9 mouse cellular contexts compared by ENCODE assay signal in the genomic region with DNA sequence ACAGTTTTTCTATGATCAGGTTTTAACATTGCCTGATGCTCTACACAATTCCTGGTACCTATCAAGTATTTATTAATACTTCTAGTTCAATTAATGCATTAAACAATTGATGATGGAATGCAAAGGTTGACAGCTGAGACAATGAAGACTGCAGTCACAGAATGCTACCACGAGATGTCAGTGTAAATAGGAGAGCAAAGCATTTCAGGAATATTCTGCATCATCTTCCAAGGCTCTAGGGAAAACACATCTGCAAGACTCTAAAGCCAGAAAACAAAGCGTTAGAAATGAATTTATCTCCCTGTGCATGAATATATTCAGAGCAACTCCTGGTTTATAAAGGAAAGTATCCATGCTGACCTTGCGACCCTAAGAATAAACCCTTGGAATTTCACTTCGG.
A peak's percentile ranks its signal among the peaks of the same experiment; 100 is the strongest.
DNase-seq lines count a peak whose midpoint lies in the region; ATAC-seq and TF ChIP-seq lines count a peak whose summit lies in the region.
"Had no signal": no experiment of that assay in that cellular context is flagged by ENCODE, and none has a peak within 500 bp of the region (broad histone marks: within the 10 kb centered on the region; RNA-seq: fewer than 3 reads in every experiment).

No protein-coding gene starts in this region.

- H3K9me3 ChIP-seq in hindbrain, embryonic 14.5 days (ENCODE audit: control insufficient read depth, low read length): no peaks in the 10 kb centered on the region
- H3K9me3 ChIP-seq in hindbrain, embryonic 13.5 days: no peaks in the 10 kb centered on the region
- H3K9me3 ChIP-seq in E14TG2a.4 (ENCODE audit: low read length): no peaks in the 10 kb centered on the region
- H3K9me3 ChIP-seq in midbrain, embryonic 11.5 days (ENCODE audit: control insufficient read depth, low read length): no peaks in the 10 kb centered on the region

- H3K27me3 ChIP-seq in hindbrain, embryonic 14.5 days (ENCODE audit: control insufficient read depth, insufficient read depth, low read length): no peaks in the 10 kb centered on the region
- H3K27me3 ChIP-seq in hindbrain, embryonic 13.5 days: no peaks in the 10 kb centered on the region
- H3K27me3 ChIP-seq in E14TG2a.4 (ENCODE audit: insufficient read depth, low read length): no peaks in the 10 kb centered on the region
- H3K27me3 ChIP-seq in Patski: peaks cover 7% of the 10 kb centered on the region
- no peaks in the 10 kb centered on the region for H3K27me3 ChIP-seq in midbrain, embryonic 11.5 days (ENCODE audit: control insufficient read depth, insufficient read depth, low read length)

- intact Hi-C loops in gastrocnemius, postnatal 36 days (cut with DNase I): loop anchor here (2.0 to 10.0 kb wide), 4 partner anchors 101 to 926 kb away; no protein-coding TSS in a partner anchor

- in situ Hi-C loops in Patski (cut with MboI; ENCODE audit: low pct_unique_long_range_greater_than_20kb): loop anchor here (5.0 kb wide), 1 partner anchor 211 kb away; the partner anchor contains the start of gene Trib2

- H3K27ac ChIP-seq in hindbrain, embryonic 14.5 days: no peak overlapping the region
- H3K27ac ChIP-seq in hindbrain, embryonic 13.5 days: no peak overlapping the region
- no peak overlapping the region for H3K27ac ChIP-seq in midbrain, embryonic 11.5 days (ENCODE audit: low read depth, low read length)

- ATAC-seq in hindbrain, embryonic 14.5 days (ENCODE audit: low FRiP score): no peak
- ATAC-seq in hindbrain, embryonic 13.5 days (ENCODE audit: low FRiP score): no peak
- ATAC-seq in Patski: no peak
- no peak for ATAC-seq in midbrain, embryonic 11.5 days (ENCODE audit: low FRiP score)

- 60% methylated on average over 4 of the region's 4 CpGs for WGBS in hindbrain, embryonic 14.5 days
- WGBS in hindbrain, embryonic 13.5 days: 67% methylated on average over 4 of the region's 4 CpGs
- WGBS in midbrain, embryonic 11.5 days: 64% methylated on average over 4 of the region's 4 CpGs

- H3K36me3 ChIP-seq in hindbrain, embryonic 14.5 days (replicated peaks; ENCODE audit: control insufficient read depth, insufficient read depth): no peaks in the 10 kb centered on the region
- H3K36me3 ChIP-seq in hindbrain, embryonic 13.5 days: no peaks in the 10 kb centered on the region
- H3K36me3 ChIP-seq in E14TG2a.4 (ENCODE audit: insufficient read depth, low read length): no peaks in the 10 kb centered on the region
- H3K36me3 ChIP-seq in midbrain, embryonic 11.5 days (ENCODE audit: control insufficient read depth, insufficient read depth, low read length): no peaks in the 10 kb centered on the region

- peaks cover 11% of the 10 kb centered on the region for H3K4me1 ChIP-seq in hindbrain, embryonic 14.5 days (replicated peaks; ENCODE audit: control insufficient read depth, insufficient read depth, low read length)
- H3K4me1 ChIP-seq in hindbrain, embryonic 13.5 days (replicated peaks): peaks cover 10% of the 10 kb centered on the region
- no peaks in the 10 kb centered on the region for H3K4me1 ChIP-seq in E14TG2a.4 (replicated peaks; ENCODE audit: low read depth, low read length)
- peaks cover 3% of the 10 kb centered on the region; the same call in 1 of the 2 replicates for H3K4me1 ChIP-seq in midbrain, embryonic 11.5 days (ENCODE audit: control insufficient read depth, insufficient read depth, low read length)

- no peak overlapping the region for H3K4me3 ChIP-seq in hindbrain, embryonic 14.5 days (replicated peaks; ENCODE audit: low read length)
- H3K4me3 ChIP-seq in hindbrain, embryonic 13.5 days: no peak overlapping the region
- no peak overlapping the region for H3K4me3 ChIP-seq in E14TG2a.4 (replicated peaks; ENCODE audit: low read length)
- H3K4me3 ChIP-seq in midbrain, embryonic 11.5 days (ENCODE audit: low read depth, low read length): no peak overlapping the region

- no peak overlapping the region for H3K9ac ChIP-seq in hindbrain, embryonic 14.5 days
- no peak overlapping the region for H3K9ac ChIP-seq in hindbrain, embryonic 13.5 days
- no peak overlapping the region for H3K9ac ChIP-seq in midbrain, embryonic 11.5 days (ENCODE audit: low read length)

- CTCF ChIA-PET in Patski (lab: Charles Lee): no interaction called here

- peak; percentile 60 for DNase-seq in hindbrain, embryonic 14.5 days (ENCODE audit: low spot score)
- DNase-seq in Patski (ENCODE audit: low read depth, low spot score): no peak
- DNase-seq in layer of hippocampus, postnatal 10 days (ENCODE audit: low spot score in 2 of 2): peak; percentile 17 to 40
- DNase-seq in midbrain, embryonic 11.5 days (ENCODE audit: low spot score, missing footprints): no peak
- DNase-seq in gastrocnemius, postnatal 36 days: no peak
- DNase-seq: adrenal gland, postnatal 14 days; gastrocnemius, postnatal 14 days had no signal

- POLR2A ChIA-PET in Patski (lab: Charles Lee): no interaction called here

- no peak overlapping the region for H3K4me2 ChIP-seq in hindbrain, embryonic 14.5 days (replicated peaks)
- no peak overlapping the region for H3K4me2 ChIP-seq in hindbrain, embryonic 13.5 days
- H3K4me2 ChIP-seq in midbrain, embryonic 11.5 days: no peak overlapping the region

- TF ChIP-seq CTCF in E14TG2a.4 (conservative IDR thresholded peaks at IDR 0.05; ENCODE audit: low read length) (peak; percentile 28), Patski (IDR thresholded peaks at IDR 0.05) (peak; percentile 63)

Comparison
In these comparisons a context has a peak if more than half of its experiments do, and no peak if none do; other contexts are left out.
1. DNase-seq: peak in hindbrain, embryonic 14.5 days (single experiment) and layer of hippocampus, postnatal 10 days (2 of 2); none in Patski (single experiment), midbrain, embryonic 11.5 days (single experiment) and gastrocnemius, postnatal 36 days (0 of 2).